Mouse (Mus musculus): ENCODE results near the gene Bsnd. TPM values are rescaled to one million over a fixed set of nuclear protein-coding genes. Genes with fewer than 3 reads are reported as not detected.

Gene Bsnd
- total RNA-seq (2017), result not detected in 2 replicates

- peak; percentile 55 for ATAC-seq (ENCODE audit: extremely low read depth, insufficient number of reproducible peaks, low FRiP score, poor library complexity, severe bottlenecking)
Measured at GRCm38 (mm10) chr4:106492116-106492515, at the start of gene Bsnd. Gene Bsnd, minus strand, starts transcription at chr4:106492283.

- no peak for ATAC-seq (ENCODE audit: extremely low read depth, insufficient number of reproducible peaks, low FRiP score, poor library complexity, severe bottlenecking)
Measured at GRCm38 (mm10) chr4:106541491-106541890, 49.4 kb upstream of the Bsnd start.

- no peak for ATAC-seq (ENCODE audit: extremely low read depth, insufficient number of reproducible peaks, low FRiP score, poor library complexity, severe bottlenecking)
Measured at GRCm38 (mm10) chr4:106539756-106540155, 47.7 kb upstream of the Bsnd start.

- ATAC-seq (ENCODE audit: extremely low read depth, insufficient number of reproducible peaks, low FRiP score, poor library complexity, severe bottlenecking), result no peak
Measured at GRCm38 (mm10) chr4:106534256-106534655, 42.2 kb upstream of the Bsnd start.

GRCm38 (mm10) chr4:106533421-106534080 lies 41.5 kb upstream of the Bsnd start:
- no peak for ATAC-seq (ENCODE audit: extremely low read depth, insufficient number of reproducible peaks, low FRiP score, poor library complexity, severe bottlenecking)

- ATAC-seq (ENCODE audit: extremely low read depth, insufficient number of reproducible peaks, low FRiP score, poor library complexity, severe bottlenecking), result no peak
Measured at GRCm38 (mm10) chr4:106530113-106530482, 38.0 kb upstream of the Bsnd start.

- peak; percentile 82 for ATAC-seq (ENCODE audit: extremely low read depth, insufficient number of reproducible peaks, low FRiP score, poor library complexity, severe bottlenecking)
Measured at GRCm38 (mm10) chr4:106529375-106530112, 37.5 kb upstream of the Bsnd start.

GRCm38 (mm10) chr4:106527856-106528547 lies 35.9 kb upstream of the Bsnd start:
- no peak for ATAC-seq (ENCODE audit: extremely low read depth, insufficient number of reproducible peaks, low FRiP score, poor library complexity, severe bottlenecking)

- ATAC-seq (ENCODE audit: extremely low read depth, insufficient number of reproducible peaks, low FRiP score, poor library complexity, severe bottlenecking), result no peak
Measured at GRCm38 (mm10) chr4:106525001-106525400, 32.9 kb upstream of the Bsnd start.

- ATAC-seq (ENCODE audit: extremely low read depth, insufficient number of reproducible peaks, low FRiP score, poor library complexity, severe bottlenecking), result no peak
Measured at GRCm38 (mm10) chr4:106524131-106524530, 32.0 kb upstream of the Bsnd start.

- ATAC-seq (ENCODE audit: extremely low read depth, insufficient number of reproducible peaks, low FRiP score, poor library complexity, severe bottlenecking), result no peak
Measured at GRCm38 (mm10) chr4:106522547-106522946, 30.5 kb upstream of the Bsnd start.

GRCm38 (mm10) chr4:106514606-106515005 lies 22.5 kb upstream of the Bsnd start:
- ATAC-seq (ENCODE audit: extremely low read depth, insufficient number of reproducible peaks, low FRiP score, poor library complexity, severe bottlenecking), result no peak

GRCm38 (mm10) chr4:106509888-106510287 lies 17.8 kb upstream of the Bsnd start:
- no peak for ATAC-seq (ENCODE audit: extremely low read depth, insufficient number of reproducible peaks, low FRiP score, poor library complexity, severe bottlenecking)

- ATAC-seq (ENCODE audit: extremely low read depth, insufficient number of reproducible peaks, low FRiP score, poor library complexity, severe bottlenecking), result no peak
Measured at GRCm38 (mm10) chr4:106505453-106506058, 13.5 kb upstream of the Bsnd start.

GRCm38 (mm10) chr4:106503578-106503977 lies 11.5 kb upstream of the Bsnd start:
- ATAC-seq (ENCODE audit: extremely low read depth, insufficient number of reproducible peaks, low FRiP score, poor library complexity, severe bottlenecking), result no peak

- no peak for ATAC-seq (ENCODE audit: extremely low read depth, insufficient number of reproducible peaks, low FRiP score, poor library complexity, severe bottlenecking)
Measured at GRCm38 (mm10) chr4:106500066-106500465, 8.0 kb upstream of the Bsnd start.

- ATAC-seq (ENCODE audit: extremely low read depth, insufficient number of reproducible peaks, low FRiP score, poor library complexity, severe bottlenecking), result no peak
Measured at GRCm38 (mm10) chr4:106498471-106498844, 6.4 kb upstream of the Bsnd start.

- ATAC-seq (ENCODE audit: extremely low read depth, insufficient number of reproducible peaks, low FRiP score, poor library complexity, severe bottlenecking), result no peak
Measured at GRCm38 (mm10) chr4:106497776-106498470, 5.8 kb upstream of the Bsnd start.

GRCm38 (mm10) chr4:106496833-106497232 lies 4.8 kb upstream of the Bsnd start:
- no peak for ATAC-seq (ENCODE audit: extremely low read depth, insufficient number of reproducible peaks, low FRiP score, poor library complexity, severe bottlenecking)
